Mouse (Mus musculus) liver, embryonic 14.5 days (tissue): Measurements from ENCODE around the gene Tex35. TPM values are rescaled to one million over a fixed set of nuclear protein-coding genes. Genes with fewer than 3 reads are reported as not detected.

ENCODE experiments used
- ATAC-seq: fragments of 200-750 bp; cut with Nextera tagmentation; 2 replicates; pipeline ENCODE4 v1.8.0; 2017; ENCODE audit warnings: moderate number of reproducible peaks, mild to moderate bottlenecking, moderate library complexity; ENCODE audit not compliant: insufficient read depth
- DNase-seq, 3 experiments: peaks; one replicate each; pipeline ENCODE4 v3.0.0-alpha.2; 2012 to 2013; ENCODE audit warnings: low read depth in 3 of 3, low spot score in 3 of 3
- H3K27ac ChIP-seq: fragments of 300-500 bp; sonication (generic); 2 replicates; pipeline ENCODE4 v1.5.1; 2014; ENCODE audit warnings: moderate library complexity, mild to moderate bottlenecking, control low read depth, inconsistent platforms
- H3K27me3 ChIP-seq: fragments of 300-500 bp; sonication (generic); 2 replicates; pipeline ENCODE4 v1.6.1; 2014; ENCODE audit warnings: mild to moderate bottlenecking, low read length, moderate library complexity; ENCODE audit not compliant: control insufficient read depth, insufficient read depth
- H3K36me3 ChIP-seq: fragments of 300-500 bp; sonication (generic); replicated peaks from 2 replicates; pipeline ENCODE4 v1.6.1; 2014; ENCODE audit warnings: low read depth; ENCODE audit not compliant: control insufficient read depth, insufficient read depth
- H3K4me1 ChIP-seq, 2 experiments: fragments of 200-500 bp in 1 of 2; fragments of 300-500 bp in 1 of 2; sonication (generic) in 1 of 2; replicated peaks; 2 replicates each; pipeline ENCODE4 v1.6.1; 2012 to 2014; ENCODE audit warnings: antibody characterized with exemption in 1 of 2, inconsistent platforms in 1 of 2, low read length in 1 of 2; ENCODE audit not compliant: control insufficient read depth in 2 of 2, insufficient read depth in 2 of 2
- H3K4me2 ChIP-seq: fragments of 300-500 bp; sonication (generic); 2 replicates; pipeline ENCODE4 v1.6.1; 2014; ENCODE audit warnings: low read depth, mild to moderate bottlenecking, control low read depth, moderate library complexity
- H3K4me3 ChIP-seq, 2 experiments: fragments of 200-500 bp in 1 of 2; fragments of 300-500 bp in 1 of 2; sonication (generic) in 1 of 2; 2 replicates each; pipeline ENCODE4 v1.5.1; 2012 to 2014; ENCODE audit warnings: low read depth in 2 of 2, low read length in 2 of 2, mild to moderate bottlenecking in 2 of 2, control low read depth in 1 of 2, inconsistent platforms in 1 of 2, moderate library complexity in 1 of 2; ENCODE audit not compliant: insufficient read depth in 1 of 2
- H3K9ac ChIP-seq: fragments of 300-500 bp; sonication (generic); replicated peaks from 2 replicates; pipeline ENCODE4 v1.6.1; 2014; ENCODE audit warnings: mild to moderate bottlenecking, control low read depth, moderate library complexity
- H3K9me3 ChIP-seq: fragments of 300-500 bp; sonication (generic); 2 replicates; pipeline ENCODE4 v1.6.1; 2016; ENCODE audit warnings: low read length, mixed read lengths; ENCODE audit not compliant: control insufficient read depth
- CTCF ChIP-seq: IDR thresholded peaks from 2 replicates; pipeline ENCODE4 v1.5.1; 2016; ENCODE audit warnings: antibody characterized with exemption, low read depth, control low read depth
- EP300 ChIP-seq: IDR thresholded peaks from 2 replicates; pipeline ENCODE4 v1.6.1; 2016; ENCODE audit warnings: antibody characterized with exemption, low read depth
- WGBS: fragments of 180-500 bp; shearing (Covaris S2); extraction: QIAGEN DNeasy Blood & Tissue Kit; methylation state at CpG from one replicate; pipeline ENCODE4 v1.1.7; 2014; ENCODE audit not compliant: insufficient replicate concordance; 5-methylcytosine and 5-hydroxymethylcytosine counted together
- polyA plus RNA-seq, 2 experiments: library from polyadenylated mRNA; depleted of rRNA in 1 of 2; stranded (reverse) in 1 of 2; unstranded in 1 of 2; fragments of >200 nt; fragmentation: Nextera tagmentation in 1 of 2; extraction: Ambion mirVana in 1 of 2; gene quantifications; 2 replicates each; pipeline versions ENCODE4 v1.2.1 to v1.2.3; 2012 to 2014

Gene Tex35
- polyA plus RNA-seq, 2 experiments: not detected

DNA sequence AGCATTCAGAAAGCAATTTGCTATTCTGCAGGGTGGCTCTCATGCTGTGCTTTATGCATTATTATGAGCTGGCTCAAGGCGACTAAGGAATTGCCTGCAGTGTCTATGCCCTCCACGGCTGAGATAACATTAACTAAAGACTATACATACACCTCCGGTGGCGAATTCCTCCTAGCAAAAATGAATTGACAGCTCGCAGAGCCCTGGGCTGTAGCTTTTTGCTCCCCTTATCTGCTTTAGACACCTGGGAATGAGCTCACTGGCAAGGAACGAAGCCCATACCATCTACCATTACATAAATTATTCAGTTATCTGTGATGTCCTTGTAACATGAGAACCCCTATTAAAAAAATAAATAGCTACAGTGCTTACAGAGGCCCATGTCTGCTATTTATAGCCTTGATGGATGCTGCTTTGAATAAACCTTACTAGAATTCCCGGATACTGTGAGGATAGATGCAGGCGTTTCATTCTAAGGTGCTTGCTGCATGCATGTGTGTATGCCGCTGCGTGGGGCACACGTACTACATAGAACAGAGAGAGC lies 53.1 kb downstream of the Tex35 start:
- H3K27me3 ChIP-seq: no peaks in the 10 kb centered on the region
- peak overlapping the region; percentile 53 for H3K4me2 ChIP-seq
- ATAC-seq (peak; percentile 91), DNase-seq (peak; percentile 69 to 80 (median 74))
- H3K4me3 ChIP-seq: peak overlapping the region in 1 of 2 experiments; percentile 4; a peak in 1 of 4 replicates
- 32% methylated on average over 11 of the region's 11 CpGs for WGBS
- TF ChIP-seq EP300 (peak; percentile 67), CTCF (no peak)
- H3K4me1 ChIP-seq: peaks cover 22 to 26% of the 10 kb centered on the region in 2 experiments
- H3K27ac ChIP-seq: peak overlapping the region; percentile 58
- peak overlapping the region; percentile 36; the same call in 1 of the 2 replicates for H3K9ac ChIP-seq
- H3K9me3 ChIP-seq: no peaks in the 10 kb centered on the region
- H3K36me3 ChIP-seq: no peaks in the 10 kb centered on the region

GRCm38 (mm10) chr1:157054659-157055058 lies 53.8 kb downstream of the Tex35 start:
- DNase-seq (no peak), ATAC-seq (no peak)
- Histone ChIP-seq H3K36me3 (no peaks in the 10 kb centered on the region), H3K27ac (peak overlapping the region; percentile 58), H3K9me3 (no peaks in the 10 kb centered on the region), H3K27me3 (no peaks in the 10 kb centered on the region), H3K4me2 (peak overlapping the region; percentile 53), H3K4me1 (peaks cover 22 to 26% of the 10 kb centered on the region in 2 experiments), H3K4me3 (no peak overlapping the region; a peak in 1 of 4 replicates), H3K9ac (no peak overlapping the region)
- 56% methylated on average over 7 of the region's 7 CpGs for WGBS
- TF ChIP-seq CTCF (no peak), EP300 (no peak)

- no peak overlapping the region for H3K4me2 ChIP-seq
- H3K9ac ChIP-seq: no peak overlapping the region
- H3K27me3 ChIP-seq: no peaks in the 10 kb centered on the region
- H3K36me3 ChIP-seq: no peaks in the 10 kb centered on the region
- ATAC-seq (no peak), DNase-seq (no peak)
- H3K4me3 ChIP-seq: no peak overlapping the region
- TF ChIP-seq CTCF (no peak), EP300 (no peak)
- no peak overlapping the region for H3K27ac ChIP-seq
- no peaks in the 10 kb centered on the region for H3K9me3 ChIP-seq
- peaks cover 8 to 18% of the 10 kb centered on the region in 2 experiments for H3K4me1 ChIP-seq
- WGBS: 47% methylated on average over 2 of the region's 2 CpGs
Measured at GRCm38 (mm10) chr1:157049886-157050285, 58.6 kb downstream of the Tex35 start.

Other genes starting within 250 kb of the Tex35 start
- 1.8 and 3.2 TPM in 2 replicates for gene Ralgps2, start 169.1 kb downstream of the Tex35 start, polyA plus RNA-seq (2012; rRNA removed)
- gene Ralgps2, start 169.1 kb downstream of the Tex35 start, polyA plus RNA-seq (2014; fragmentation: Nextera tagmentation; extraction: Ambion mirVana): 12.8 and 13.5 TPM in 2 replicates